Mouse (Mus musculus): Measurements from ENCODE around the gene Txndc5. TPM values are rescaled to one million over a fixed set of nuclear protein-coding genes. Genes with fewer than 3 reads are reported as not detected.

Gene Txndc5
- total RNA-seq, 2 experiments from 2014 or later, result 68.5 to 71.9 TPM

DNA sequence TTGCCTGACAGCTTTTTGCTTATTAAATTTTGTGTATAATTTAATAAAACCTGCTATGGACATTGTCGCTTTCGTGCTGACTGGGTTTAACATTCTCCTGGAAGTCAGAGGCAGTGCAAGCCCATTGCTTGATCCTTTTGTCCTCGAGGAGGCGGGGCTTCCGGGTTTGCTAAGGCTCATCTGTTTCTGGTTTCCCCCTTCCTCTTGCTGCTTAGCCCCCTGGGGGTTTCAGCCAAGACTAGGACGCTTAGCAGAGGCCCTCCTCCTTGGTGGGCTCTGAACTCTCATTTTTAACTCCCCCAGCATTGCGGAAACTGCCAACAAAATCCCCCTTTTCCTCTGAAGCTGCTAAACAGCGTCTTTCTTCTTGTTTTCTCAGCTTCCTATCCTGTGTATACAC is 51.7 kb downstream of the Txndc5 start:
- DNase-seq, result no peak
- intact Hi-C loops (cut with DNase I), result no loop called here

DNA sequence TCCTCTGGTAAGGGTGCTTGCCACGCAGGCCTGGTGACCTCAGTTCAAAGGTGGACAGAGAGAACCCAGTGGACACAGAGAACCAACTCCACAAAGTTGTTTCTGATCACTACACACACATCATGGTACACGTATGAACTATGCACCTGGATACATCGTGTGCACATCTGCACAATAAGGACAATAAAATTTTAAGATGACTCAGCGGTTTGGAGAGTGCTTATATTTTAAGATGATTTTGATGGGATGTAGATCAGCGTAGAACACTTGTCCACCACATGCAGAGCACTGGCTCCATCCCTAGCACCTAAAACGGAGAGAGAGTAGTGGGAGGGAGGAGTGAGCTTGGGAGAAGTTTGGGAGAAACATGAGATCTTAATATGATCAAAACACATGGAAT is 55.1 kb downstream of the Txndc5 start:
- intact Hi-C loops (cut with DNase I), result no loop called here
- DNase-seq, result no peak

DNA sequence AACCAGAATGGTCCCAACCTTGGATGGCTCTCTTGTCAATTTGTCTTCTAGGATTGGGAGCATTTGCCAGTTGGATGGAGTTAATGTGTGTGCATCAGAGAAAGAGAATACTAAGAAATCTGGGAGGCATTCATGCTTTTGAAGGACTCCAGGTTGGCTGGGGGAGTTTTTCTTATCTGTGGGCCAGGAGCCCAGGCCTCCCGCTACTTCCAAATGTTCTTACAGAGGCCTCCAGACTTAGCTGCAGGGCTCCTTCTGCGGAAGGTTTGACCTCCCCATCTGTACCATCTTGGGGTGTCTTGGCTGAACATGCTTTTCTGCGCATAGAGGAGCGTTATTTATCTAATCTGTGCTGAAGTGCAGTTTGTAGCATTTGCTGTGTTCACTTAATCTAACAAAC is 56.0 kb downstream of the Txndc5 start:
- peak; percentile 27 to 32 for DNase-seq
- intact Hi-C loops (cut with DNase I), result no loop called here

DNA sequence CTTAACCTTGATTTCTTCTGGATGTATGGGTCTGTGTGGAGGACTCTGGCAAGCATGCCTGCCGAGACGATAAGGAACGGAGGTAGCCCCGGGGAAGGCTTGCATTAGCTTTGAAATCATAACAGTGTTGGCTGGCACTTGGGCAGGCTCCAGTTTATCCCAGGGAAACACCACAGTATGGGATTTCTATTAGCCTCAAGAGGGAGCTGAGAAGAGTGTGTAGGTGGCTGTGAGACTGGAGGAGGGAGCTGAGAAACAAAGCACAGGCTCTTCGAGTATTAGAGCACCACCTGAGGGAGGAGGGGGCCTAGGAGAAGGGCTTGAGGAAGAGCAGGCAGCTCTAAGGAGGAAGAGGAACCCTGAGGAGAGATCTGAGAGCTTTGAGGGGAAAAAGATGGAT is 57.7 kb downstream of the Txndc5 start:
- intact Hi-C loops (cut with DNase I), result no loop called here

DNA sequence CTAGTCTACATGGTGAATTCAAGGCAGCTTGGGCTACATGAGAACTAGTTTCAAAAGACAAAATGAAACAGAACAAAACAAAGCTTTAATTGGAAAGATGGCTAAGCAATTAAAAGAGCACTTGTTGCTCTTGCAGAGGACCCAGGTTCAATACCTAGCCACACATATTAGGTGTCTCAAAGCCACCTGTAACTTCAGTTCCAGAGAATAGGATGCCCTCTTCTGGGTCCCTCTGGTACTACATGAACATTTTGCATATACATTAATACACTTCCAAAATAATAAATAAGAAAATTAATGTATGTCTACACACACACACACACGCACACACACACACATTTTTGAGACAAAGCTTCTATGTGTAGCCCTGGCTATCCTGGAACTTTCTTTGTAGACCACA is 65.2 kb downstream of the Txndc5 start:
- intact Hi-C loops (cut with DNase I), result no loop called here
- DNase-seq, result no peak

More for the DNA sequence above, 57.7 kb downstream of the Txndc5 start:
- no peak for DNase-seq

DNA sequence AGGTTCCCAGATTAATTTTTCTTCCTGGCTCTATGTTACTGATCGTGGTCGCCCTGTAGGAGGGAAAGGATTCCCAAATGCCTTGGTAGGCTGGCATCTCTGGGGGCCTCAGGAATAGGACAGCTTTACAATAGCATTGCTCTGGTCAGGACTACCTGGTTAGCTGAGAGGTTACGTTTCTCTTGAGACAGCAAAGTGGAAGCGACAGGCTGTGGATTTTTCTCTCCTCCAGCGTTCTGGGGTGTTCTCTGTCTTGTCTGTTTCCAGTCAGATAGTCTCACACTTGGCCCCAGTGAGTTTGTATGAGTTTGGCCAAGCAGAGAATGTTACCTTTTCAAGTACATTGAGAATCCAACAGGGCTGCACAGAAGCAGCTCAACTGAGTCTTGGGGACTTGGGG is 77.2 kb downstream of the Txndc5 start:
- intact Hi-C loops (cut with DNase I), result no loop called here
- no peak for DNase-seq

Other genes starting within 250 kb of the Txndc5 start
- 10 to 100 TPM; 18.8 to 20.3 TPM for gene Bmp6, start 183.7 kb downstream of the Txndc5 start, total RNA-seq (2021)
- gene Bloc1s5, start 106.3 kb upstream of the Txndc5 start, total RNA-seq (2021), result 10 to 100 TPM; 10.4 to 13.0 TPM
- gene Eef1e1, start 130.2 kb upstream of the Txndc5 start, total RNA-seq (2021), result 10 to 100 TPM; 12.9 to 15.9 TPM

Measured in heart, postnatal 10 days (tissue).